Mouse (Mus musculus): ENCODE measurements at regions not wholly inside any gene's neighbourhood (a gene's known extent, or its start where the extent isn't known, plus 50 kb on each side); places are given as distances from the start of the nearest gene placed in this dataset.

GRCm38 (mm10) chr3:109224526-109224925 lies 101.6 kb downstream of the Slc25a24 start:
- dilution Hi-C loops (cut with MboI; ENCODE audit: extremely low pct_ligation_motif_present, extremely low pct_unique_long_range_greater_than_20kb, low sequenced_read_pairs) (no loop called here), in situ Hi-C loops (cut with MboI; ENCODE audit: low pct_ligation_motif_present, low pct_unique_long_range_greater_than_20kb, low sequenced_read_pairs) (no loop called here)

GRCm38 (mm10) chr3:109234275-109234674 lies 106.2 kb upstream of the Vav3 start:
- in situ Hi-C loops (cut with MboI; ENCODE audit: low pct_ligation_motif_present, low pct_unique_long_range_greater_than_20kb, low sequenced_read_pairs) = no loop called here
- Histone ChIP-seq H3K9ac (ENCODE audit: insufficient read depth, low read depth) (no peak overlapping the region), H3K4me3 (replicated peaks in 1 of 3; ENCODE audit: low read depth in 2 of 3, low read length in 2 of 3, poor library complexity in 1 of 3) (no peak overlapping the region), H3K79me2 (replicated peaks; ENCODE audit: control insufficient read depth, extremely low read depth, insufficient read depth, poor library complexity, severe bottlenecking) (no peaks in the 10 kb centered on the region), H3K4me2 (ENCODE audit: insufficient read depth, low read depth, poor library complexity, severe bottlenecking) (no peak overlapping the region), H3K36me3 (replicated peaks in 1 of 2; ENCODE audit: control insufficient read depth in 1 of 2, insufficient read depth in 1 of 2, low read length in 1 of 2) (no peaks in the 10 kb centered on the region), H3K4me1 (ENCODE audit: control insufficient read depth in 1 of 2, insufficient read depth in 2 of 2) (0 out of 4 replicates have a peak, but pooled peaks cover 0 to 4% of the 10 kb centered on the region in 2 experiments), H3K27me3 (replicated peaks) (no peaks in the 10 kb centered on the region), H3K27ac (ENCODE audit: insufficient read depth, low read depth) (no peak overlapping the region), H3K9me3 (replicated peaks; ENCODE audit: low read length) (no peaks in the 10 kb centered on the region)
- TF ChIP-seq CTCF (conservative IDR thresholded peaks at IDR 0.05 in 1 of 2, IDR thresholded peaks at IDR 0.05 in 1 of 2; ENCODE audit: low read depth in 2 of 2, low read length in 2 of 2) (no peak), CHD2 (IDR thresholded peaks at IDR 0.05; ENCODE audit: low read length) (no peak), MYC (IDR thresholded peaks at IDR 0.05; ENCODE audit: low read depth, low read length) (no peak), ETS1 (conservative IDR thresholded peaks at IDR 0.05; ENCODE audit: low read depth, low read length) (no peak), MAFK (IDR thresholded peaks at IDR 0.05; ENCODE audit: insufficient replicate concordance, low read length) (no peak), IRF4 (IDR thresholded peaks at IDR 0.05; ENCODE audit: low read depth, low read length) (no peak), CHD1 (IDR thresholded peaks at IDR 0.05; ENCODE audit: low read depth, low read length) (no peak), RCOR1 (conservative IDR thresholded peaks at IDR 0.05; ENCODE audit: low read depth, low read length) (no peak), KAT2A (IDR thresholded peaks at IDR 0.05; ENCODE audit: insufficient replicate concordance, low read length) (no peak), ZNF384 (IDR thresholded peaks at IDR 0.05; ENCODE audit: low read depth, low read length) (no peak), SMC3 (IDR thresholded peaks at IDR 0.05; ENCODE audit: low read depth, low read length) (no peak), MEF2A (IDR thresholded peaks at IDR 0.05; ENCODE audit: borderline replicate concordance, low read depth, low read length) (no peak)
- dilution Hi-C loops (cut with MboI; ENCODE audit: extremely low pct_ligation_motif_present, extremely low pct_unique_long_range_greater_than_20kb, low sequenced_read_pairs) = no loop called here
- no peak for DNase-seq (ENCODE audit: extremely low read depth)

More at GRCm38 (mm10) chr3:109224526-109224925, 101.6 kb downstream of the Slc25a24 start:
- Histone ChIP-seq H3K27me3 (replicated peaks) (no peaks in the 10 kb centered on the region), H3K9ac (ENCODE audit: insufficient read depth, low read depth) (no peak overlapping the region), H3K4me2 (ENCODE audit: insufficient read depth, low read depth, poor library complexity, severe bottlenecking) (no peak overlapping the region), H3K79me2 (replicated peaks; ENCODE audit: control insufficient read depth, extremely low read depth, insufficient read depth, poor library complexity, severe bottlenecking) (no peaks in the 10 kb centered on the region), H3K27ac (ENCODE audit: insufficient read depth, low read depth) (no peak overlapping the region), H3K9me3 (replicated peaks; ENCODE audit: low read length) (no peaks in the 10 kb centered on the region), H3K4me1 (ENCODE audit: control insufficient read depth in 1 of 2, insufficient read depth in 2 of 2) (no peaks in the 10 kb centered on the region), H3K36me3 (replicated peaks in 1 of 2; ENCODE audit: control insufficient read depth in 1 of 2, insufficient read depth in 1 of 2, low read length in 1 of 2) (no peaks in the 10 kb centered on the region), H3K4me3 (replicated peaks in 1 of 3; ENCODE audit: low read depth in 2 of 3, low read length in 2 of 3, poor library complexity in 1 of 3) (no peak overlapping the region)
- no peak for TF ChIP-seq RAD21 (IDR thresholded peaks at IDR 0.05; ENCODE audit: low read depth, low read length)
- no peak for TF ChIP-seq CHD2 (IDR thresholded peaks at IDR 0.05; ENCODE audit: low read length)
- no peak for TF ChIP-seq NELFE (IDR thresholded peaks at IDR 0.05; ENCODE audit: low read depth, low read length)
- no peak for TF ChIP-seq JUND (conservative IDR thresholded peaks at IDR 0.05; ENCODE audit: low read depth, low read length)
- TF ChIP-seq CHD1 (IDR thresholded peaks at IDR 0.05; ENCODE audit: low read depth, low read length) = no peak
- TF ChIP-seq ZNF384 (IDR thresholded peaks at IDR 0.05; ENCODE audit: low read depth, low read length) = no peak
- TF ChIP-seq MAZ (IDR thresholded peaks at IDR 0.05; ENCODE audit: low read depth, low read length) = no peak
- no peak for TF ChIP-seq POLR2AphosphoS2 (IDR thresholded peaks at IDR 0.05; ENCODE audit: low read depth, low read length)
- no peak for TF ChIP-seq UBTF (IDR thresholded peaks at IDR 0.05; ENCODE audit: low read depth, low read length)
- no peak for TF ChIP-seq ZKSCAN1 (IDR thresholded peaks at IDR 0.05; ENCODE audit: borderline replicate concordance, low read depth, low read length)
- no peak for TF ChIP-seq BHLHE40 (IDR thresholded peaks at IDR 0.05; ENCODE audit: low read depth, low read length)
- TF ChIP-seq SMC3 (IDR thresholded peaks at IDR 0.05; ENCODE audit: low read depth, low read length) = no peak
- no peak for TF ChIP-seq IRF4 (IDR thresholded peaks at IDR 0.05; ENCODE audit: low read depth, low read length)
- TF ChIP-seq EP300 (IDR thresholded peaks at IDR 0.05; ENCODE audit: low read length) = no peak
- DNase-seq (ENCODE audit: extremely low read depth) = no peak
